Mouse (Mus musculus) kidney, postnatal 14 days (tissue): ENCODE results near the gene Itga6.

Source experiments
- DNase-seq: peaks from one replicate; pipeline ENCODE4 v3.0.0; 2022; ENCODE audit warnings: mixed read lengths

Gene Itga6

DNA sequence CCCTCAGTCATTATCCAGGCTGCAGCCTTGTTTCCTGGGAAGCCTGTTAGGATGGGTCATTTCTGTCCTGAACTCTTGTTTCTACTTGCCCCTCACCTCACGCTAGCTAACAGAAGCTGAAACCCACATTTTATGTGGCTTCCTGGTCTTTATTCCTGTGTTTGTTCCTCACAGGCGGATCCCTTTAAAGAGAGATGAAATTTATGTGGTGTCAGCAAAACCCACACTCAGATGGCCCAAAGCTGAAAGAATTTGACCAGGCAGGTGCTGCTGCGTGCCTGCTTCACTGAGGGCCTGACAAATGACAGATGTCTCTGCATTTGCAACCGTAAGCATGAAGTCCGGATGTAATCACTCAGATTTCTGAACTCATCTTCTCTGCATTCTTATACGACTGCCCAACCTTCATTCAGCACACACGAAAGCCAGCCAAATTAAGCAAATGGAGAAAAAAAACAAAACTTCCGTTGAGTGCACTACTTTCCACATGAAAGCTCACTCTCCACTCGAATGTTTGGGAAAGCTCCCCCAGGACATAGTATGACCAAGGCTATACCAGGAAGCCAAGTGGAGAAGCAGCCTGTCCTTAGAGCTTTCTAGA lies 10.5 kb upstream of the Itga6 start:
- DNase-seq, result no peak

DNA sequence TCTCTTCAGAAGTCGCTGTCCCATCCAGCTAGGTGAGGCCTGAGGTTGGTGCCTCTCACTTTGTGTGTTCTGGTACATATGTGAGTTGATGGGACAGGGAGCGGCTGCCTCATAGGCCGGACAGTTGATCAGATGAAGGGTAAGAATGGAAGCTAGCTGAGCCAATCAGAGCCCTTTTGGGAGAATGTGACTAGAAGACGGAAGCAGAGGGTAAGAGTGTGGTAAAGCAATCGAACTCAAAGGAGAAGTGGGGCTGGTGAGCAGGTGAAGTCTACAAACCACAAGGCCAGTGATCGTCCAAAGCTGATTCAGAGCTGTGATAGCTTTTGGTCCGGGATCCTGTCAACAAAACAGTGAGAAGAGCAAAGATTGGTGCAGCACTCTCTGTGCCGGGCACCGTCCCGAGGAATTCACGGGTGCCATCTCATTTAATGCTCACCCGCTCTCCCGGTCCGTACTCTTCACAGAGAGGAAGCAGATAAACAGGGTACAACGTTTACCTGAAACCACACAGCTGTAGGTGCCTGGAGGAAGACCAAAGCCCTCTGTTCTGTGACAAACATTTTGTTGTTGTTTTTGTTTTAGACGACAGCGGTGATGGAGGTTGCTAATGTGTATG lies 9.8 kb upstream of the Itga6 start:
- no peak for DNase-seq

DNA sequence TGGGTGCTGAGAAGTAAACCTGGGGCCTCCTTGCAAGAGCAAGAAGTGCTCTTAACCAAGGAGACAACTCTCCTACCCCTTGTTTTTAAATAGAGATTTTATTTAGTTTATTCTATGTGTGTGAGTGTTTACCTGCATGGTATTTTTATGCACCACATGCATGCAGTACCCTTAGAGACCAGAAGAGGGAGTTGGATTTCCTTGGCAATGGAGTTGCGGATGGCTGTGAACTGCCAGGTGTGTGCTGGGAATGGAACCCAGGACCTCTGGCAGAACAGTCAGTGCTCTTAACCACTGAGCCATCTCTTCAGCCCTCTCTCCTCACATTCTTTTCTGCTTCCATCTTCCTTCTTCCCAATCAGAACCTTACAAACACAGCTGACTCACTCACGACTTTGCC lies 9.2 kb upstream of the Itga6 start:
- no peak for DNase-seq

DNA sequence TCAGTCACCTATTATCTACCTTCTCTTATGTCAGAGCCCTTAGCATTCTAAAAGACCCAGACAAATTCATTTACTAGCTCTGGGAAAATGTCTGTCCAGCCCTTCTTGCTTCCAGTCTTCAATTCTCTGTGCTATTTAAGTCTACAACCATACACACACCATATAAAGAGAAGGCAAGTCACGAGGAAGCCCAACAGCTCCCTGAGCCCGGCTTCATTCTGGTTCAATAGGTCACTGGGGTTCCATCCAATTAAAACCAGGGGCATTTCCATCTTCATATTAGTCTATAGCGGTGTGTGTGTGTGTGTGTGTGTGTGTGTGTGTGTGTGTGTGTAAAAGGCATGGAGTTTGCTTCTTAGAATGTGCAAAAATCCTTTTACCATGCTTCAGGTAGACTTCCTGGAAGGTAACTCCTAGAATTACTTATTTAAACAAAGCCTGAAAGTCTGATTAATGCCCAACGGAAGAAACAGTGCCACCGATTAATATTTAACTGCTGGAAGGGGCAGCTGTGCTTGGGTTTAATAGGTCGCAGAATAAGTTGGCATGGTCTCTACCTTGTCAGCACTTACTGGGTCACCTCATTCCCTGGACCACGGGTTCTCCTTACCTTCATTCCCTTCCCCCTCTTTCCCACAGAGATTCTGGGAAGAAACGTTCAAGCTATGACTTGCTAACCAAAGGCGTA lies 6.1 kb upstream of the Itga6 start:
- peak; percentile 88 for DNase-seq

DNA sequence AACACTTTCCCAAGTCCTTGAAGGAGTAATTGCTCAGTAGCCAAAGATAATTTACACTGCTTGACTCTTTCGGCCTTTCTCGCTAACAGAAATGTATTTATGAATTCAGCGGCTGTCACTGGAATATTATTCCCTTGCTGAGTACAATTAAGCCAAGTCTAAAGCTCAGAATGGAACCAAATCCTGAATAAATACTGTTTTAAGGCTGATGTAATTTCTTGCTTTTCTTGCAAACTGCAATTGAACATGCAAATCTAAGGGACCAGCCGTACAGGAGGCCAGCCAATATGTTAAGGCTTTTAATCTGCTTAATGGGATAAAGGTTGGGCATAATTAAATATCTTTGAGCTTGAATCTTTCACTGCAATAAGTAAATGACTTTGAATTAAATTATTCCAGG lies 2.9 kb upstream of the Itga6 start:
- no peak for DNase-seq

DNA sequence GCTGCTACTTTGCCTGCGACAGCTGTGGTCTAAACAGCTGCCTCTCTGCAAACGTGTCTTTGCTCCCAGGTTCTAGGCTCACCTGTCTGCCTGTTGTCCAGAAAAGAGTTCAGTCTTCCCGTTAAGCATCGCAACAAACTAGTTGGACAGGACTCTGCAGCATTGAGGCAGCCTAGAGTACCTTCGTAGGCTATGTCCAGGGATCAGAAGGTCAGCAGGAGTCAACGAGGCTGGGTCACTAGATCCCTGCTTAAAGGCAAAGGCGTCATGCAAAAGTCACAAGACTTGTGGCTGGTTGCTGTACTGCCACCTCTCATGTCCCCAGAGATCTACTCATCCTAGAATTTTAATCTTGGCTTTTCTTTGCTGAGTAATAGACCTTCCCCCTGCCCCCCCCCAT lies 2.0 kb upstream of the Itga6 start:
- DNase-seq, result no peak

DNA sequence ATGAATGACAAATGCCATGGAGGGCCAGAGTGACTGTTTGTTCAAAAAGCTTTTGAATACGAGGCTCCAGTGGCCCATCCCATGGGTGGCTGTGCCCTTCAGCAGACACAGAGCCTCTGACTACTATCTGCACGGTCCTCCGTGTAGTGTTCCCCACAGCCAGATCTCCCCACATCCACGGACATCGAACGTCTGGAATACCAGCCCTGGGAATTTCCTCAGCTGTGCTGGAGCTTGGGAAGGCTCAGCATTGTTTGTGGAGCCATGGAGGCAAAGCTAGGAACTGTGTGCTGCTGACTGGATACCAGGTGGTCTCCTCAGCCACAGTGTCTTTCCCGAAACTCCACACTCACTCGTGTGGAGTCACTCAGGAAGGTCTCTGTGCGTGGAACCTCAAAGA lies 1.1 kb upstream of the Itga6 start:
- no peak for DNase-seq

DNA sequence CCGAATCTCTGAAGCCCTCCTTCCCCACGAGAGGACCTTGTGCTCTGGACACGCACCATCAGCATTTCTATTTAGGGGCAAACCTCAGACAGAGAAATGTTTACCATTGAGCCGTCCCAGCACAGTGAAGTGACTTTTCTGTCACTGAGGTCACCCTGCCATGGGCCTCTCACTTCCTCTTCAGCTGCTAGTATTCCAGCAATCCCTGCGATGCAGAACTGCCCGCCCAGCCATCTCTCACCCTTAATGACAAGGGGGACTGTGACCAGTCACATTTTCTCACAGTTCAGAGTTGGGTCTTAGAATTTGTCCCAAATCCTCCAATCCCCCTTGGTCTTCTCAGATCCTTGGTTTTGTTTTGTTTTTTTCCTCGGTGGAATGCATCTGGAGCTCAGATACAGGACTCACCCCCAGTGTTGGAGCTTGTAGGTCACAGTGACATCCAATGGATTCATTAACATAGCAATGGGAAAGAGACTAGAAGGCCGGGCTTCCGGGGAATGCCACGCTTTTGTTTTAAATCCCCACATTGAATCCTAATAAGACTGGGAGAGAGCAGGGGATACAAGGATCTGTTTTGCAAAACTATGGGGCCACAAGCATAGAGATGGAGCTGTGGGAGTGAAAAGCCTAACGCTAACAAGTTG lies 432 bp upstream of the Itga6 start:
- DNase-seq, result peak; percentile 27

DNA sequence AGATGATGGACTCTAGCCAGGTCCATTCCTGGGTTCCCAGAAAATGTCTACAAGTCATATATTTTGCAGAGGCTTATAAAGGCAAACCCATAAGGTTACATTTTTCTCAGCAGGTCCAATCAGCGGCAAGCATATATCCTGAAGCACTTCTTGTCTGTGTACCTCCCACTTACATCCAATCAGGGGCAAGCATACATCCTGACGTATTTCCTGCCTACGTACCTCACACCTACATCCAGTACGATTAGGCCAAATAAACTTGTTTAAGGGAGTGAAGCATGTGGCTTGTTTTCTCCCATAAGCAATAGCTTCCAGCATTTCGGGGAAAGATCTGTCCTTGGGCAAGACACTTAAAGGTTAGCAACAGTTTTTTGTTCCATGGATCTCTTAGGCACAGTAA lies 3.0 kb downstream of the Itga6 start:
- no peak for DNase-seq

DNA sequence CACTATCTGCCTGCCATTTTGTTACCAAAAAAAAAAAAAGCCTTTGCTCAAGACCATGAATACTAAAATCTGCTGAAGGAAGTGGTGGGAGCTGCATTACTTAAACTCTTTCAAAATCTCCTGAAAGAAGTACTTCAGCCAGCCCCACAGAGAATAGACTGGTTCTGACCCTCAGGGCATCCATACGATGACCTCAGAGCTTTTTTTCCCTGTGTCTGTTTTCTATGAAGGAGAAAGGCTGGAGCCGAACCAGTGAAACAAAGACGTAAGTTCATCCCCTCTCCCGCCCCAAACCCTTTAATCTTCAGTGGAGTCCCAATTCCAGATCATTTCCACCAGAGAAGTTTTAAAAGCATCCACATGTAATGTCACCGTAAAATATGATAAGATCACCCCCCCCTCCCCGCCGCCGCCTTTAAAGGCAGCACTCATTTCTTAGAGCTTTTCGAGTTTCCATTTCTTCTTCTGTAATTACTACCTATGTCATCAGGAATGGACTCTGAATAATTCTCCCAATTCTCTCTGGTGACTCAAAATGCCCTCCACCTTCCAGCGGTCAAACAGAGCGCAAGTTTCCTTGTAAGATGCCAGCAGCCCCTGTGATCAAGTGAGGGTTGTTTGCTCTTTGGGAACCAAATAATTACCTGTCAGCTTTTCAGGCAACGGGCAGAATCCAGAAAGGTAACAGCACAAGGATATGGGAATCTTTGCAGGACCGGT lies 4.1 kb downstream of the Itga6 start:
- DNase-seq, result no peak

DNA sequence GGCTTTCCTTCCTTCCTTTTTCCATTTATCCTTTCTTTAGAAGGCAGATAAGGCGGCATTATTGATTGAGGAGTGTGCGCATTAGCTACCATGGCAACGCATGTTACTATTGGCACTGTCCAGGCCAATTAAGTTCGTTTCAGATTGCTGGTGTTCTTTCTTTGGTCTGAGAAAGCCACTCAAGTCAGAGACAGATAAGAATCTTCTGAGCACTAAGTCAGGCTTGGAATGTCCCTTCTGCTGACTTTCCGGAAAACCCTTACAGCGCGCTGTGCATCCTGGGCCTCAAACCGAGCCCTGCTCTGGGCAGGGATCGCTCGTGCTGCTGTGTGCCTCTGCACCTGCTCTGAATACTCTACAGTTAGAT lies 4.7 kb downstream of the Itga6 start:
- no peak for DNase-seq

DNA sequence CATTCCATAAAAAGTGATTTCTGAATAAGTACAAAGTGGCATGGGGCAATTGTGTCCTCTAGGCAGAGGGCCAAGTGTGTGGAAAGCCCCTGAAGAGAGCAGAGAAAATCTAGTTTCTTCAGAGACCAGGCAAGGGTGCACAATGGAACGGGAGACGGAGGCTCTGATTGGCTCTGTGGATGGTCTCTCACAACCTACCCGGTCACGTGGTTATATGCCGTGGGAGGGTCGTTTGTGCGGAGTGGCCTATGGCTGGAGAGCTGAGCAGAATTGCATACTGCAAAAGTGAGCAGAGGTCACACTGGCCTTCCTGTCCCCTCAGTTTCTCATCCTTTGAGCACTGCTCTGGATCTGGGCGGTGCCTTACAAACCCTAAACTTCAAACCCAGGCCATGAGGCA lies 5.9 kb downstream of the Itga6 start:
- DNase-seq, result no peak

DNA sequence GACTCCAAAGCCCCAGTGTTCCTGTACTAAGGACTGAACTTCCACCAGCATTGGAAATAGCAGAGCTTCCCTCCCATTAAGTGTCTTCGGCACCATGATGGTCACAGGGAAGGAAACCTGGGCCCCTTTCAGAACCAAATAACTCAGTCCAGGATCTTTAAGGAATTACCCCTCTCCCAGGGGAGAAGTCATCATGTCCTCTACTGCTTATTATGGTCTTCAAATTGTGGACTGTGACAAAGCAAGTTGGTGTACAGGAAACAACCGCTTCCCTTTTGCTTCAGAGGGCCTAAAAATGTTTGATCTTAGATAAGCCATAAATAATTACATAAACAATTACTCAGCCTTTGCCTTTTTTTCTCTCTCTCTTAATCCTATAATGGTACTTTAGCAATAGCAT lies 6.4 kb downstream of the Itga6 start:
- DNase-seq, result no peak

DNA sequence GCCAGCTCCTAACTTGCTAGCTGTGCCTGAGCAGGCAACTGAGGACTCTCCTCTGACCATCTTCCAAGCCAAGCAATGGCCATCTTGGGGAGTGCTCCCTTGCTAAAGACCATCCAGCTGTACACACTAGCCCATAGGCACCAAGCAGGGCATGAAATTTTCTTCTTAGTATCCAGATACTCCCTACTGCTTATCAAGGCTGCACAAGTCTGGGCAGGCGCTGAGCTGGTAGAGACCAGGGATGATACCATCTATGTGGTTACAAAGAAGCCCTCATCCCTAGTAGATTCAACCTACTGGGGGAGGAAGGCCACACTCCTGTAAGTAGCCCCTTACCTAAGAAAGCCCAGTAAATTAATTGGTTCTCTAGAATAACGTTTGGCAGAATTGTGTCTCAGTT lies 7.0 kb downstream of the Itga6 start:
- DNase-seq, result no peak

DNA sequence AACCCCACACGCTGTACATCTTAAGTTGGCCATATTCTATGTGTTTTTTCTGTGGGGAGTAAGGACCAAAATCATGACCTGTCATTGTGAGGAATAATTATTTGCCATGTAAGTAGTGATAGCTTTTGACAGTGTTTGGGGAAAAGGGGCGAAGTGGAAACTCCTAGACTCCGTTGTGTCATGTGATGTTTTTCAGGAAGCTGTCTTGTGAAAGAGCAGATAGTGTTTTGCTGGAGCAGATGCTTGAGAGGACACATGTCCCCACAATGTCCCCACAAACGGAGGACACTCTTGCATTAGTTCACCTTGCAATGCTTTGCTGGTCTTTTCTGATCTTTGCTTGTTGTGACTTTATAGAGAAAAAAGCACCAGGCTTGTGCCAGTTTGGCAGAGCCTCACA lies 7.7 kb downstream of the Itga6 start:
- DNase-seq, result no peak

DNA sequence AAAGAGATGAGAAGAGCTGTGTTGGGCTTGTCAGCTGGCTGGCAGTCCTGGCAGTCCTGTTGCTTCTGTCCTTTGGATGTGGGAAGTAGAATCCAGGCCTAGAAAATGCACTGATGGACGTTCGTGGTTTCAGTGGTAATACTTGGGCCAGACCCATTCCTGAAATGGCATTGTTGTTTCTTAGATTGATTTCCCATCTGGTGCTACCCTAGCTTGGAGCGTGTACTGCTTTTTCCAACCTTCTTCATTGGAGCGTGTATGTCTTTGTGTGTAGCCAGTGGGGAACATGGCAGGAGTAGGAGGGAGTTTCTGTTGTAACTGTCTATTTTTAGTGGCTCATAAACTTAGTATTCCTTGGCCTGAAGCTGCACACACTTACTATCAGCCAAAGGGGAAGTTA lies 10.3 kb downstream of the Itga6 start:
- DNase-seq, result no peak

DNA sequence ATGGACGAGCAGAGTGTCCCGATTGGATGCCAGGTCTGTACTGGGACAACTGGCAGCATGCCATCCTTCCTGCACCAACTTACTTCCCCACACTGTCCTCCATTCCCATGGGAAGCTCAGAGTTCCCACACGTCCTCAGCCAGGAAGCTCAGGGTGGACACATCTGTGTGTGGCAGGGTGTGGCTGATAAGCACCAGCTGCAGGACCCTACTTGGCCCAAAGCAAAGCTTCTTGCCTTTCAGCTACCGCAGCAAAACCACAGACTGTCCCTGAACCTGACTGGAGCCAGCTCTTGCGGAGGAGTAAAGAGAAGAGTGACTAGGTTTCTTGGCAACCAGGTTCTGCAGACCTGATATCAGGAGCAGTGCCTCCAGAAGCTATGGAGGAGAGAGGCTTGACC lies 11.7 kb downstream of the Itga6 start:
- DNase-seq, result peak; percentile 56

DNA sequence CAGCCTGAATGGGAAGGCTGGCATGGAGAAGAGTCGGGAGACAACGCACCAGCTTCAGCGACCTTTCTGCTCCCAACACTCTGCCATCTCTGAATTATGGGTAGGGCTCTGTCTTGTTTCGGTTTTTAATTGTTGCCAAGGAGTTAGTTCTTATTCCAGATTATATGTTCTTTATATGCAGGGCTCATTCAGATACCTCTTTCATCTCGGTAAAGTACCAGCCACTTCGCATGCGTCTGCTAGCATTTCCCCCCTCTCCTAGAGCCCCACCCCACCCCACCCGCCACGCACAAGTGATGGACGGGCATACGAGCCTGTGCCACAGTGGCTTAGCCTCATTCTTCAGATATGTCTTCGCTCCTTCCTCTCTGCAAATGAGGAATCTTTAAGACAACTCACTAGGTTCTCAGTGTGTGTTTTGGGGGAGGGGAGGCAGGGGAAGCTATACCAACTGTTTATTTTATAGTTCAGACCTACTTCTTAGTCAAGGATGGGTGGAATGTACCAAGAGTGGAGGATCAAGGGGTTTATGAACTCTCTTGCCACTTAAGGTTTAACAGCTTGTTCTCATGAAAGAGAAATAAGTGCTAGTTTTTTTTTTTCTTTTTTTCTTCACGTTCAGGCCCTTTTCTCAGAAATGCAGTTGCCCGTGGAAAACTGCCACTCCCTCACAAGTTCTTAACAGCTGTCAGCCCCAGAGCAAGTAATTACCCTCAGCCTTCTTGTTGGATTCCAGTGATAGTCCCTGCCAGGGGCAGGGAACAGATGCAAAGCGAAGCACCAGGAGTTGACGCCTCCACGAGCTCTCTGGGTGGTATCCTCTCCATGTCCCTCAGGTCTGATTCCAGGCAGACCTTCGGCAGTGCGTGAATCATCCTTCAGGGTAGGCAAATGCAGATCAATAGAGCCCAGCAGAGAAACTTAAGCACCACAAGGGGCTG lies 13.4 kb downstream of the Itga6 start:
- DNase-seq, result no peak

DNA sequence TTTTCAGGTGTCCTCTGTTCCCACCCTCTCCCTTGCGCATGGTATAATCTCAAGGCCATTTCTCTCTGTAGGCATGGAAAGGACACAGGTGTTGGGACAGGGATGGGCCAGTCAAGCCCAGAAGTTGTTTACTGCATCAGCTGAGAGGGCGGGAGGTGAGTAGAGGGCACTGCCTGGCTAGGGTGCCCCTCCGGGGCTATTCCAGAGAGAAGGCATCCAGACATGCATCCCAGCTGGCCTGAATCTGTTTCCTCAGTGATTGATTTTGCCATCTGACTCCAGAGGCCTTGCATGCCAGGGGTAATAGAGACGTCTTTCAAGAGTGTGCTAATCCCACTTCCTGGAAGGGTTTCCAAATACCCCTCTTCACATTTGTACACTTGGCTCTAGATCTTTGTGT lies 14.7 kb downstream of the Itga6 start:
- no peak for DNase-seq

DNA sequence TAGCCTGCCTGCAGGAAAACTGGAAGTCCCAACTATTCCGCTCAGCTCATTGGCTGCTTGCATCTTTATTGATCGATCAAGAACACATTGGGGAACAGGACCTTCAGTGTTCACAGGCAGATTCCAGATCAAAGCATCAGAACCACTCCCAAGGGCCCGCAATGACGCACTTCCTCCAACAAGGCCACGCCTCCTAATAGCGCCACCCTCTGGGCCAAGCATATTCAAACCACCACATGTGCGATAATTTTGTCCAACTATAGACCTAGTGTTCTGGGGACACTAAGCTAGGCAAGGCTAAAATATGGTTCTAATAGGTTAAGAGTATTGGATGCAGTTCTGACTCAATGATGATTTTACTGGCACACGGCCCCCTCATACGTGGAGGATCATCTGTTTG lies 15.7 kb downstream of the Itga6 start:
- no peak for DNase-seq

DNA sequence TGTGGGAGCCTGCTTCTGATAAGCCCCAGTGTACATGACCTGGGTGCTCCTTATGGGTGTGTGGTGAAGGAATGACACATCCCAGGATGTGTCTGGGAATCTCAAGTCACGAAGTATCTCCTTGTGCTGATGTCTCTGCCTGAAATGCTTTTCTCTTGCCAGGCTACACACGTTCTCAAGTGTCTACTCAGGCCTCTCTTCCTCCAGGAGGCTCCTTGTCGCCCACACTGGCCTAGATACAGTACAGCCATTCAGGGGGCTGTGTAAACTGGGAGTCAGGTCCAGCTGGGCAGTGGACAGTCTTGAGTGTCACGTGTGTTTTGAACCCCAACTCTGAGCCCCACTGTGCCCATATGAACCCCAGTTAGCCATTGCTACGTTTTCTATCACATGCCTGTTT lies 19.1 kb downstream of the Itga6 start:
- DNase-seq, result no peak

DNA sequence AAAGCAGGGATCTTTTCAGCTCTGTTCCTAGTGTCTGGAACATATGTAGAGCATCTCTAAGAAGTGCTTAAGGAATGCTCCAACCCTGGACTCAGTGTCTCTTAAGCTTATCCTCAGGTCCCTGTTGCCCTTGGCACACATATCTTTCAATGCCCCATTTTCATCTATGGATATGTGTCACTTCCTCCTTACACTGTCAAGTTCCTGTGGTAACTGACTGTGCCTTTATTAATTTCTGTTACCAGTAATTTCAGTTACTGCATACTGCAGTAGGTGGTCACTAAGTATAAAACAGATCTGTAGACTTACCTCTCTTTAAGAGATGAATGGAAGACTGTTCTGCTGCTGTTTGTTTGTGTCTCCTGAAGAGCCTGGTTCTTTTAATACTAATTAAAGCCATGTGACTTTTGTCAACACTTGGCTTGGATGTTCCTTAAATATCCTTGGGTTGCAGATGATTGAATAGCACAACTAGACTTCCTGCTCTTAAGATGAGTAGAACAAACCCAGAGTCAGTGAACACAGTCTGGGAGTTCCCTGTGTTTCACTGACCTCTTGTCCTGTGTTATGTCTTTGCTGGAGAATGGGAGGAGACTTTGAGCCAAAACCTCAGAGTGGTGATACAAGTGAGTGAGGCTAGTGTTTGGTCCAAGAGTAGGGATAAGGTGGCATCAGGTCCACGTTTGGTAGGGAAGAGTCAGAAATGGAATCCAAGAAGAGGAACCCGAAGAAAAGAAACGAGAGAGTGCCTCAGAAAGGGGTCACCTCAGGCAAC lies 19.7 kb downstream of the Itga6 start:
- no peak for DNase-seq
